Mouse (Mus musculus) kidney, postnatal 10 days (tissue): Measurements from ENCODE around the gene Rnf148.

Experiments
- DNase-seq: peaks from one replicate; pipeline ENCODE4 v3.0.0; 2021; ENCODE audit warnings: mixed read lengths

Rnf148 gene

DNA sequence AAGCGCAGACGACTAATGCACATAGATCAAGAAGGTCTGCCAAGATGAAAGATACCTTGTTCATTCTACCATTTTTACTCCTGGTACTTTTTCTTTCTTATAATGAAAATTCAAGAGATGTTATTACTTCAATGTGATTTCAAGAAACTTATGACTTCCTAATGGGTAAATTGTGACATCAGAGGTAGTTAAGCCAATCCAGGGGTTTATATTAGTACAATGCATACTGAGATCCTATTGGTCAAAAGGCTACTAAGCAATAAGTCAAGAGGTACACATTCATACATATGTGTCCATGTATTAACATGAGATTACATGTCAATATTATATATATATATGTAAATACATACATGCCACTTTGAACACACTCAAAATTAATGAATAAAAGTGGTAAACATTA is at the start of gene Rnf148:
TSS of gene Rnf148 (minus strand) at position 101 of the 400 bp plus-strand sequence.
- no peak for DNase-seq

GRCm38 (mm10) chr6:23700879-23701278 is 45.9 kb upstream of the Rnf148 start:
- DNase-seq = no peak

- no peak for DNase-seq
Observed at GRCm38 (mm10) chr6:23678172-23678571, 23.2 kb upstream of the Rnf148 start.

DNA sequence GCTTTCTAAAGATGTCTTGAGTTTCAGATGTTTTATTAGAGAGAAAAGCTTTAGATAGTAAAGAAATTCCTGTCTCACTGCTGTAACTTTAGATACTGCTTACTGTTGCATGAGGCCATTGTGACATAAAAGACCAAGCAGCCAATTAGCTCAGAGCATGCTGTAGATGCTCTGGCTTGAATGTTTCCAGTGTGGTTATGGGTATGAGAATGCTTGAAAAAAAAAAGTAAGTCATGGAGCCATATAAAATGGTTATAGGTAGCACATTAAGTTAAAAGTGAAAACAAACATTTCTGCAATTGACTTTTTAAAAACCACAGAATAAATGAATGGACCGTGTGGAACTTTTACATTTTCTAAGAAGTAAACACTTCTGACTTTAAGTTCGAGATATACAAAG is 4.7 kb downstream of the Rnf148 start, which contains the start of gene Rnf133:
TSS of gene Rnf133 (minus strand) at position 101 of the 400 bp plus-strand sequence.
- DNase-seq = no peak

GRCm38 (mm10) chr6:23648732-23649131 is 6.2 kb downstream of the Rnf148 start:
- DNase-seq = peak; percentile 19

GRCm38 (mm10) chr6:23647627-23648247 is 7.2 kb downstream of the Rnf148 start:
- peak; percentile 83 for DNase-seq

- peak; percentile 16 for DNase-seq
Observed at GRCm38 (mm10) chr6:23637081-23637480, 17.9 kb downstream of the Rnf148 start.

DNA sequence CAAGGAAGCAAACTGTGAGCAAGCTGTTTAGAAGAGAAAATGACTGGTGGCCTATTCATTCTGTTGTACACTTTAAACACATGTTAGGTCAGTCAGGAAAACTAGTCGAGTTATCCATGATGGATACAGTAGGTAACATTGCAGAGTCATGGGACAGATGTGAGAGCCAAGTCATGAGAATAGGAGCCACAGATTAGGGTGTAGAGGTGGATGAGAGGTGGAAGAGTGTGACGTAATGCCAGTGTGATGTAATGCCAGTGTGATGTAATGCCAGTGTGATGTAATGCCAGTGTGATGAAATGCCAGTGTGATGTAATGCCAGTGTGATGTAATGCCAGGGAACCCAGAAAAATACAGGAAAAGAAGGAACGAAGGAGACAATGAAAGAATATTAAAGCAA is 19.7 kb downstream of the Rnf148 start:
- DNase-seq = no peak

GRCm38 (mm10) chr6:23634016-23634415 is 20.9 kb downstream of the Rnf148 start:
- DNase-seq = no peak

DNA sequence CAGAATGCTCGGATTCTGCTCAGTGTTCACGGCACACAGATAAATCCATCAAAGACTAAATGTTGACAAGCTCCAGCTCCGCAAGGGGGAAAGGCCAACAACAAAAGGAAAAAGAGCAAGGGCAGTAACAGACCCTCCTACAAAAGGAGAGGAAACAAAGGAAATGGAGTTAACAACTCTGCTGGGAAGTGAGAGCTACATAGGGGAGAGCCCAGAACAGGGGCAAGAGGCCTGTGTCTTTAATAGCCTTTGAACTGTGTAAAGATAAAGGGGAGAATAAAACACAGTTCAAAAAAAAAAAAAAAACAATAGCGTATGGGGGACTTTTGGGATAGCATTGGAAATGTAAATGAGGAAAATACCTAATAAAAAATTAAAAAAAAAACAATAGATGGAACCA is 24.5 kb downstream of the Rnf148 start:
- no peak for DNase-seq
